Mouse (Mus musculus) mouse embryonic stem cell (cell line): ENCODE measurements around the gene Tmem245.

Source experiments
- in situ Hi-C, 2 experiments: fragments of 300-500 bp; cut with MboI; formaldehyde crosslinking; loops; 1 replicate in 1 of 2; 3 replicates in 1 of 2; pipeline ENCODE4 v1.14.3; 2019 to 2020; ENCODE audit warnings: low sequenced_read_pairs in 2 of 2, low pct_unique_long_range_greater_than_20kb in 1 of 2, mixed read lengths in 1 of 2; ENCODE audit not compliant: unreplicated experiment in 1 of 2

The Tmem245 gene

DNA sequence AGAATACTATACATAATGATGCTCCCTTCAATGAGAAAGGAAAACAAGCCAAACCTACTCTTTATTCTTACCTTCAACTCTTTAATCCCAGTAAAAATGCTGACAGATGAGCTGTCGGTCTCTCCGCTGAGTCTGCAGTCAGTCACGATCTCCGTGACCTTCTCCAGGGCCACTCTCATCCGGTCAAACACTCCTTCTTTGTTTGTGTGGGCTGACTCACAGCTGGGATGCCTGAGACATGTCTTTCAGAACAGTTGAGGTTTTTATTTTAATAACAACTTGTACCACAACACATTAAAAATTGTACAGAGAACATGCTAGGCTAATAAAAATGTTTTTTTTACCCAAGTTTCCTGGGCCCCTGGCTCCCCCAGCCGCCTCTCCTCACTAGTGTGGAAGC, 109.6 kb downstream of the Tmem245 start:
- in situ Hi-C loops = loop anchor here in 1 of 2 experiments (10.0 kb wide), 1 partner anchor 53 kb away; no protein-coding TSS in a partner anchor

DNA sequence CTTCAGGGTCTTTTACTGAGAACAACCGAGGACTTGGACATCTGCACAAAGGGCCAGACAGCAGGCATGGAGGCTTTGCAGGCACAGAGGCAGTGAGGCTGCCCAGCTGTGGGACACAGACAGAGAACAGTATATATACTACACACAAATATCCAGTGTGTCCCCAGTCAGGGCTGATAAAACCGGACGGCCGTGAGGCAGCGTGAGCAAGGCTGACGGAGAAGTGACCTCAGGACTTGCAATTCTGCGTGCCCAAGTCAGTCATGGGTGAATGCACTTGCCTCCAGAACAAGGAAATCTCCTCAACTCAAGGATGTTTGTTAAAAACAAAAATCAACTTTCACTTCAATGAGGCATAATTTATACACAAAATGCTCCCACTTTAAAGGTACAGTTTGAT, 115.2 kb downstream of the Tmem245 start:
- in situ Hi-C loops = loop anchor here in 1 of 2 experiments (10.0 kb wide), 1 partner anchor 47 kb away; no protein-coding TSS in a partner anchor

DNA sequence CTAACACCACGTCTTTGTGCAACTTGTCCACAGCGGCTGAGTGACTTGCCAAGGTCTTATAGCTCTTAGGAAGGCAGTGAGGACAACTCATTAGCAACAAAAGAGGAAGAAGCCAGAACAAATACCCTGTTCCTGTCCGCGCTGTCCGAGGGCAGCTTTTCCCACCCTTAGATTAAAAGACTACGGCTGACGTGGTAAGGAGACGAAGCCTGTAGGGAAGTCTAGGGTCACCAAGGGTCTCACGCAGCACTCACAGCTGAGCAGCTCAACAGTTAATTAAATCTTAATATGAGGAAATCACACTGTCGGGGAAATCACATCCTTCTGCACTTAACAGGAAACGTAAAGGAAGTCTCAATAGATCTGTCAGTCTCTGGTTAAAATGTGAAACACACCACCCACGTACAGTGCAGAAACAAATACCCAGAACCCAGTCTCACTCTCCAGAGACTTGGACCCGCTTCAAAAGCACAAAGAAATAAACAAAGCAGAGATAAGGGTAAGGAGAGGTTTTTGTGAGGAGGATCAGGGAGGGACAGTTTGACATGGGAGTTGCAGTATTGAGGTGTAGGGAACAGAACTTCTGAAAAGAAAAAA, 116.1 kb downstream of the Tmem245 start:
- in situ Hi-C loops = loop anchor here in 1 of 2 experiments (10.0 kb wide), 1 partner anchor 46 kb away; no protein-coding TSS in a partner anchor

DNA sequence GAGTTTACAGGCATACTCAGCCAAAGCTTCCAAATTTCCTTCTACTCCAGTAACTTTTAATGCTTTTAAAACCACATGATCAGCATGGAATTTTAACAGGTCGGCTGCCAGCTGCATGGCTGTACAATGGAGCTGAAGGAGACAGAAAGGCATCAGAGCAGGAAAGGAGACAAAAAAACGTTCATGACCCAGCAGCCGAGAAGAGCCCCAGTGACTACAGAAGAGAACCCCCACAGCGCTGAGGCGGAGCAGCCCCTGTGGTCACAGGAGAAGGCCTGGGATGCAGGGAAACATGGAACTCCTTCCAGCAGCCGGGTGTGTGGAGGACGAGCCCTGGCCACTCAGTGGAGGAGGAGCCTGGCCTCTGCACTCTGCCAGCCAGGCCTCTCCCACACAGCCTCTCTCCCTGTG, 117.7 kb downstream of the Tmem245 start:
- in situ Hi-C loops = no loop called here

DNA sequence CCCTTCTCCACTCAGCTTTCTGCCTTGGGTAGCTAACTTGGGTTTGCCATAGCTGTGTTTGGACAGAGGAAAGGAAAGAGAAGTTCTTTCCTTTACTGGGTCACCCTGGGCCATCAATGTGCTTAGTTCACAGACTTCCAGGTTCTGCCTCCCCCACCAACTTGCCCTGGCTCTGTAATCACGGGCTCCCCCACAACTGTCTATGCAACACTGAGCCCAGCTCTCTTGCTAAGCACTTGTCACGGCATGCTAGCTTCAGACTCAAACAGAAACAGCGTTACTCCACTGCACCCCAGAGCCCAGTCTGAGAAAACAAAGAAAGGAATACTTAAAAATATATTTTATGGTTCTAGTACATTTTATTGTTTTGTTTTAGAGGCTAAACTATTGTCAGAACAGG, 118.3 kb downstream of the Tmem245 start:
- in situ Hi-C loops = no loop called here

DNA sequence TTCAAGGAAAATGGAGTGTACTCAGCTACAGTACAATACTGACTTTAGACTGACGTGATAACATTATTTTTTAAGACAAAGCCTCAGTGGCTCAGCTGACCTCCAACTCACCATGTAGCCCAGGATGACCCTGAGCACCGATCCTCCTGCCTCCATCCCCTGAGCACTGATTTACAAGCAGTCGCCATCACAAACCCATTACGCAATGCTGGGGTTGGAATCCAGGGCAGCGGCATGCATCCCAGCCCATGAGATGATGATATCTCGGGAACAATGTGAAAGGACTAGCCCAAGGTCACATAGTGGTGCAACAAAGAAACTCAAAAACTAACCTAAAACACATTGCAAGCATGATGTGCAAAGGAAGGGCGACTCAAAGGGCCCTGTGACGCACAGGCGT, 123.0 kb downstream of the Tmem245 start:
- in situ Hi-C loops = no loop called here

DNA sequence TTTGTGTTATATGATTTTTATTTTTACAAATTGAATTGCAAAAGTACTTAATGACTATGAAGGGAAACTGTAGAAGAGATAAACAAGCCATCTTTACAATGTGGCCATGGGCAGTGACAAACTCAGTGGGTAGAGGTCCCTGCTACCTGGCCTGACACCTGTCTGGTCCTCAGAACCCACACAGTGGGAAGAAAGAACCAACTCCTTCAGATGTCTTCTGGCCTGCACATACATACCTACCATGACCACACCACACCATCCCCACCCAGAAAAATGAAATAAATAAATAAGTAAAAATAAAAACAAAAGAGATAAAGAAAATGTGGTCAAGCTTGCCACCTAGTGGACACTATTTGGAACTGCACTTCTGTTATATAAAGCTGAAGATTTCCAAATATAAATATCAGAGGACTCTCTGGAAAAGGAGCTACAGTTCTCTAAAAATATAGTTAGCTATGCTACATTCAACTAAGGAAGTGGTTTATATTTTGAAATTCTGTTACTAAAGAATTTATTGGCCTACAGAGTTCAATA, 127.2 kb downstream of the Tmem245 start:
- in situ Hi-C loops = no loop called here
